Mouse (Mus musculus): ENCODE results near the gene Slc7a11. TPM values are rescaled to one million over a fixed set of nuclear protein-coding genes. Genes with fewer than 3 reads are reported as not detected.

Slc7a11 gene
- polyA plus RNA-seq, 1 experiment from 2014 or later, result 0.21 TPM

GRCm38 (mm10) chr3:49984795-49985194, 458.6 kb downstream of the Slc7a11 start:
- Histone ChIP-seq H3K4me3 (no peak overlapping the region), H3K36me3 (no peaks in the 10 kb centered on the region), H3K27me3 (ENCODE audit: insufficient read depth, poor library complexity, severe bottlenecking) (no peaks in the 10 kb centered on the region), H3K27ac (no peak overlapping the region), H3K4me1 (replicated peaks) (no peaks in the 10 kb centered on the region), H3K9me3 (no peaks in the 10 kb centered on the region)
- DNase-seq (ENCODE audit: low spot score), result no peak
- WGBS, result 86% methylated on average over 3 of the region's 3 CpGs

GRCm38 (mm10) chr3:49983429-49984268, 459.8 kb downstream of the Slc7a11 start:
- H3K9me3 ChIP-seq, result no peaks in the 10 kb centered on the region
- no peak for DNase-seq (ENCODE audit: low spot score)
- 88% methylated on average over 4 of the region's 4 CpGs for WGBS
- H3K27me3 ChIP-seq (ENCODE audit: insufficient read depth, poor library complexity, severe bottlenecking), result no peaks in the 10 kb centered on the region
- no peaks in the 10 kb centered on the region for H3K36me3 ChIP-seq
- H3K27ac ChIP-seq, result no peak overlapping the region
- no peak overlapping the region for H3K4me3 ChIP-seq
- H3K4me1 ChIP-seq (replicated peaks), result no peaks in the 10 kb centered on the region

GRCm38 (mm10) chr3:49973994-49974393, 469.4 kb downstream of the Slc7a11 start:
- Histone ChIP-seq H3K27me3 (ENCODE audit: insufficient read depth, poor library complexity, severe bottlenecking) (no peaks in the 10 kb centered on the region), H3K36me3 (no peaks in the 10 kb centered on the region), H3K4me1 (replicated peaks) (no peaks in the 10 kb centered on the region), H3K27ac (no peak overlapping the region), H3K4me3 (no peak overlapping the region), H3K9me3 (no peaks in the 10 kb centered on the region)
- no peak for DNase-seq (ENCODE audit: low spot score)
- 92% methylated on average over 3 of the region's 3 CpGs for WGBS

- Histone ChIP-seq H3K4me3 (no peak overlapping the region), H3K27ac (no peak overlapping the region), H3K9me3 (no peaks in the 10 kb centered on the region), H3K36me3 (no peaks in the 10 kb centered on the region), H3K4me1 (replicated peaks) (no peaks in the 10 kb centered on the region), H3K27me3 (ENCODE audit: insufficient read depth, poor library complexity, severe bottlenecking) (no peaks in the 10 kb centered on the region)
- 91% methylated on average over 2 of the region's 2 CpGs for WGBS
- DNase-seq (ENCODE audit: low spot score), result no peak
Measured at GRCm38 (mm10) chr3:49965569-49965968, 477.8 kb downstream of the Slc7a11 start.

- 93% methylated on average over 2 of the region's 2 CpGs for WGBS
- Histone ChIP-seq H3K27me3 (ENCODE audit: insufficient read depth, poor library complexity, severe bottlenecking) (no peaks in the 10 kb centered on the region), H3K9me3 (no peaks in the 10 kb centered on the region), H3K4me3 (no peak overlapping the region), H3K36me3 (no peaks in the 10 kb centered on the region), H3K27ac (no peak overlapping the region), H3K4me1 (replicated peaks) (no peaks in the 10 kb centered on the region)
- no peak for DNase-seq (ENCODE audit: low spot score)
Measured at GRCm38 (mm10) chr3:49960581-49960980, 482.8 kb downstream of the Slc7a11 start.

GRCm38 (mm10) chr3:49946845-49947244, 496.6 kb downstream of the Slc7a11 start:
- WGBS, result 41% methylated on average over 2 of the region's 2 CpGs
- Histone ChIP-seq H3K36me3 (no peaks in the 10 kb centered on the region), H3K27me3 (ENCODE audit: insufficient read depth, poor library complexity, severe bottlenecking) (no peaks in the 10 kb centered on the region), H3K9me3 (no peaks in the 10 kb centered on the region), H3K4me1 (replicated peaks) (no peaks in the 10 kb centered on the region), H3K4me3 (no peak overlapping the region), H3K27ac (no peak overlapping the region)
- no peak for DNase-seq (ENCODE audit: low spot score)

- no peak for DNase-seq (ENCODE audit: low spot score)
Measured at GRCm38 (mm10) chr3:49944783-49945182, 498.6 kb downstream of the Slc7a11 start.

GRCm38 (mm10) chr3:49937611-49938010, 505.8 kb downstream of the Slc7a11 start:
- H3K4me1 ChIP-seq (replicated peaks), result no peaks in the 10 kb centered on the region

More at GRCm38 (mm10) chr3:49944783-49945182, 498.6 kb downstream of the Slc7a11 start:
- Histone ChIP-seq H3K4me3 (no peak overlapping the region), H3K27ac (no peak overlapping the region), H3K27me3 (ENCODE audit: insufficient read depth, poor library complexity, severe bottlenecking) (no peaks in the 10 kb centered on the region), H3K9me3 (no peaks in the 10 kb centered on the region), H3K36me3 (no peaks in the 10 kb centered on the region), H3K4me1 (replicated peaks) (no peaks in the 10 kb centered on the region)
- 88% methylated on average over 5 of the region's 5 CpGs for WGBS

GRCm38 (mm10) chr3:49929496-49929895, 513.9 kb downstream of the Slc7a11 start:
- no peak overlapping the region for H3K4me3 ChIP-seq
- H3K36me3 ChIP-seq, result no peaks in the 10 kb centered on the region
- H3K4me1 ChIP-seq (replicated peaks), result peaks cover 6% of the 10 kb centered on the region; the same call in 1 of the 2 replicates
- no peaks in the 10 kb centered on the region for H3K27me3 ChIP-seq (ENCODE audit: insufficient read depth, poor library complexity, severe bottlenecking)
- DNase-seq (ENCODE audit: low spot score), result no peak
- H3K9me3 ChIP-seq, result no peaks in the 10 kb centered on the region
- H3K27ac ChIP-seq, result no peak overlapping the region

More at GRCm38 (mm10) chr3:49937611-49938010, 505.8 kb downstream of the Slc7a11 start:
- no peak for DNase-seq (ENCODE audit: low spot score)
- Histone ChIP-seq H3K36me3 (no peaks in the 10 kb centered on the region), H3K27me3 (ENCODE audit: insufficient read depth, poor library complexity, severe bottlenecking) (no peaks in the 10 kb centered on the region), H3K9me3 (no peaks in the 10 kb centered on the region), H3K27ac (no peak overlapping the region), H3K4me3 (no peak overlapping the region)
- WGBS, result 90% methylated on average over 2 of the region's 2 CpGs

GRCm38 (mm10) chr3:49928509-49929263, 514.7 kb downstream of the Slc7a11 start:
- H3K4me1 ChIP-seq (replicated peaks), result peaks cover 6% of the 10 kb centered on the region; the same call in 1 of the 2 replicates

GRCm38 (mm10) chr3:49913929-49914328, 529.5 kb downstream of the Slc7a11 start:
- H3K9me3 ChIP-seq, result peaks cover 4% of the 10 kb centered on the region; the same call in 1 of the 2 replicates
- WGBS, result 76% methylated on average over 2 of the region's 2 CpGs

More at GRCm38 (mm10) chr3:49928509-49929263, 514.7 kb downstream of the Slc7a11 start:
- Histone ChIP-seq H3K36me3 (no peaks in the 10 kb centered on the region), H3K4me3 (no peak overlapping the region), H3K27ac (peak overlapping the region; percentile 29; the same call in 1 of the 2 replicates), H3K27me3 (ENCODE audit: insufficient read depth, poor library complexity, severe bottlenecking) (no peaks in the 10 kb centered on the region), H3K9me3 (no peaks in the 10 kb centered on the region)
- 44% methylated on average over 4 of the region's 4 CpGs for WGBS
- DNase-seq (ENCODE audit: low spot score), result no peak

GRCm38 (mm10) chr3:49910922-49911321, 532.5 kb downstream of the Slc7a11 start:
- 26% methylated on average over 1 of the region's 1 CpGs for WGBS
- Histone ChIP-seq H3K4me1 (replicated peaks) (peaks cover 24% of the 10 kb centered on the region), H3K36me3 (no peaks in the 10 kb centered on the region), H3K27me3 (ENCODE audit: insufficient read depth, poor library complexity, severe bottlenecking) (no peaks in the 10 kb centered on the region), H3K9me3 (no peaks in the 10 kb centered on the region), H3K4me3 (no peak overlapping the region), H3K27ac (peak overlapping the region; percentile 17)
- no peak for DNase-seq (ENCODE audit: low spot score)

More at GRCm38 (mm10) chr3:49913929-49914328, 529.5 kb downstream of the Slc7a11 start:
- peaks cover 14% of the 10 kb centered on the region for H3K4me1 ChIP-seq (replicated peaks)
- DNase-seq (ENCODE audit: low spot score), result no peak
- no peak overlapping the region for H3K27ac ChIP-seq
- no peaks in the 10 kb centered on the region for H3K36me3 ChIP-seq
- H3K4me3 ChIP-seq, result no peak overlapping the region
- H3K27me3 ChIP-seq (ENCODE audit: insufficient read depth, poor library complexity, severe bottlenecking), result no peaks in the 10 kb centered on the region
